Mouse (Mus musculus) cerebellum, adult 2 months (tissue): ENCODE measurements around the gene F2. TPM values are rescaled to one million over a fixed set of nuclear protein-coding genes. Genes with fewer than 3 reads are reported as not detected.

ENCODE experiments used
- DNase-seq, 2 experiments: peaks; one replicate each; pipeline ENCODE4 v3.0.0; 2021
- H3K27ac ChIP-seq: fragments of 200-500 bp; 2 replicates; pipeline ENCODE4 v1.5.1; 2012; ENCODE audit warnings: low read length, control low read depth, inconsistent platforms; ENCODE audit not compliant: insufficient read depth
- H3K27me3 ChIP-seq: fragments of 200-500 bp; 2 replicates; pipeline ENCODE4 v1.6.1; 2012; ENCODE audit warnings: inconsistent platforms, mild to moderate bottlenecking, low read length, moderate library complexity; ENCODE audit not compliant: control insufficient read depth, insufficient read depth
- H3K4me1 ChIP-seq: fragments of 200-500 bp; 2 replicates; pipeline ENCODE4 v1.6.1; 2011; ENCODE audit warnings: low read length; ENCODE audit not compliant: control insufficient read depth, insufficient read depth
- H3K4me3 ChIP-seq: fragments of 200-500 bp; replicated peaks from 2 replicates; pipeline ENCODE3; 2011; ENCODE audit warnings: mild to moderate bottlenecking, low read depth, low read length, control low read depth; ENCODE audit not compliant: insufficient read depth
- CTCF ChIP-seq: fragments of 200-500 bp; IDR thresholded peaks from 2 replicates; pipeline ENCODE4 v1.5.1; 2011; ENCODE audit warnings: low read depth, mild to moderate bottlenecking, control low read depth, low read length, moderate library complexity, borderline replicate concordance; ENCODE audit not compliant: insufficient read depth
- POLR2A ChIP-seq: fragments of 200-500 bp; IDR thresholded peaks from 2 replicates; pipeline ENCODE4 v1.6.1; 2011; ENCODE audit warnings: low read length, control low read depth, borderline replicate concordance; ENCODE audit not compliant: insufficient read depth
- WGBS: fragments of 180-500 bp; shearing (Covaris S2); methylation state at CpG from one replicate; pipeline ENCODE4 v1.1.7; 2018; 5-methylcytosine and 5-hydroxymethylcytosine counted together
- polyA plus RNA-seq: library from polyadenylated mRNA; depleted of rRNA; stranded (reverse); fragments of >200 nt; gene quantifications from 2 replicates; pipeline ENCODE4 v1.2.3, GENCODE M21; 2012

F2 gene
- polyA plus RNA-seq, 1 experiment: 0.28 TPM

DNA sequence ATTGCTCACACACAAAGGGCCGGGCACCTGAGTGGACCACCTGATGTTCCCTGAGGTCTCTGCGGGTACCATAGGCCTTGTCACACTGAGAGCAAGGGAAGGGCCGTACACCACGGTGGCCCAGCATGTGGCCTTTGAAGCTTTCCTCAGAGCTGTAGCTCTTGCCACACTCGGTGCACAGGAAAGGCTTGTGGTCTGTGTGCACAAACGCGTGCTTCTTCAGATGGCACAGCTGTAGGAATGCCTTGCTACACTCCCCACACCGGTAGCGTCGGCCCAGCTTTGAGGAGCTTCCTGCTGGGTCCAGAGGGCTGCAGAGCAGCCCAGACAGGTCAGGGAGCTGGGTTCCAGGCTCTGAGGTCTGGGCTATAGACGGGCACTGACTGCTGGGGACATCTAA lies 9.6 kb upstream of the F2 start:
- H3K27me3 ChIP-seq: no peaks in the 10 kb centered on the region
- 90% methylated on average over 11 of the region's 11 CpGs for WGBS
- no peak for DNase-seq
- TF ChIP-seq POLR2A (no peak), CTCF (no peak)
- no peak overlapping the region for H3K4me3 ChIP-seq
- H3K27ac ChIP-seq: no peak overlapping the region
- no peaks in the 10 kb centered on the region for H3K4me1 ChIP-seq

DNA sequence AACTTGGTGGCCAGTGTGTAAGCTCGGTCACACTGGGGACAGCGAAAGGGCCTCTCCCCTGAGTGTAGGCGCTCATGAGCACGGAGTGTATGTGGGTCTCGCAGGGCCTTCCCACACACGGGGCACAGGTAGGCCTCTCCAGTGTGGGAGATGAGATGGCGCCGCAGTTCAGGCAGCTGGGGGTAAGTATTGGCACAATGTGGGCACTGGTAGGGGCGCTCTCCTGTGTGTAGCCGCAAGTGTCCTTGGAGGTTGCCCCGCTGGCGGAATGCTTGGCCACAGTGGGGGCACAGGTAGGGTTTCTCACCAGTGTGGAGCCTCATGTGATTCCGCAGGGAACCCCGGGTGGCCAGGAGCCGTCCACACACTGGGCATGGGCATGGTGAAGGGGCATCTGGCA lies 9.1 kb upstream of the F2 start:
- DNase-seq: no peak
- Histone ChIP-seq H3K4me3 (no peak overlapping the region), H3K4me1 (no peaks in the 10 kb centered on the region), H3K27me3 (no peaks in the 10 kb centered on the region), H3K27ac (no peak overlapping the region)
- WGBS: 95% methylated on average over 15 of the region's 15 CpGs
- no peak for TF ChIP-seq CTCF
- TF ChIP-seq POLR2A: no peak

GRCm38 (mm10) chr2:91644021-91644420 lies 7.8 kb upstream of the F2 start:
- DNase-seq: no peak
- H3K27me3 ChIP-seq: no peaks in the 10 kb centered on the region
- no peak overlapping the region for H3K4me3 ChIP-seq
- H3K4me1 ChIP-seq: no peaks in the 10 kb centered on the region
- 95% methylated on average over 11 of the region's 11 CpGs for WGBS
- TF ChIP-seq POLR2A (no peak), CTCF (no peak)
- no peak overlapping the region for H3K27ac ChIP-seq

- Histone ChIP-seq H3K4me3 (no peak overlapping the region), H3K4me1 (no peaks in the 10 kb centered on the region), H3K27ac (no peak overlapping the region), H3K27me3 (no peaks in the 10 kb centered on the region)
- no peak for DNase-seq
- no peak for TF ChIP-seq CTCF
- 88% methylated on average over 2 of the region's 2 CpGs for WGBS
Measured at GRCm38 (mm10) chr2:91642825-91643415, 6.7 kb upstream of the F2 start.

- Histone ChIP-seq H3K4me1 (peaks cover 21% of the 10 kb centered on the region), H3K27me3 (no peaks in the 10 kb centered on the region), H3K27ac (no peak overlapping the region), H3K4me3 (no peak overlapping the region)
- WGBS: 73% methylated on average over 6 of the region's 6 CpGs
- TF ChIP-seq POLR2A (no peak), CTCF (no peak)
- DNase-seq: no peak
Measured at GRCm38 (mm10) chr2:91638931-91639330, 2.7 kb upstream of the F2 start.

DNA sequence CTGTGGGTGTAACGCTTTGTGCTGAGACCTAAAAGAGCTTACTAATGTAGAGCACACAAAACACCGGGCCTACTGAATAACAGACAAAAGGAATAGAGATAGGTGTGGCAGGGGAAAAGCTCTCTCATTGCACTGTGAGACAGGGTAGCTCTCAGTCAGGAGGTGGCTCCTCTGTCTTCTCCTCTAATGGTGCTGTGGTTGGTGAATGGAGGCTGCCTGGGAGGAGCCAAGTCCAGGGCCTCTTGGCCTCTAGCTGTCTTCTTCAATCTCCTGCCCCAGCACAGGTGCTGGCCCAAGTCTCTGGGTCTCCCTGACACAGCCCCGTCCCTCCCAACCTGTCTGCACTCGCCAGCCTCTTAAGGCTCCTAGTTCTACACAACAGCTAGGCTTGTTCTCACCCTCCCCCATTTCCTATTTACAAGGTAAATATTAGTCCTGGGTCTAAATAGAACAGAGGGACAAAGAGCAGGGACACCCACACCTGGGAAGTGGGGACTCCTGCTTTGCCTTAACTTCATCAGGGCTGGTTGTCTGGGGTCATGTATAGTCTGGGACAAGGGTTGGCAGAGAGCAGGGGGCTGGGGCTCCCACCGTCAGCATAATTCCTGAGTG lies 619 bp upstream of the F2 start:
- no peaks in the 10 kb centered on the region for H3K27me3 ChIP-seq
- 87% methylated on average over 5 of the region's 5 CpGs for WGBS
- no peak for DNase-seq
- TF ChIP-seq POLR2A (no peak), CTCF (no peak)
- H3K27ac ChIP-seq: no peak overlapping the region
- H3K4me3 ChIP-seq: no peak overlapping the region
- peaks cover 21% of the 10 kb centered on the region for H3K4me1 ChIP-seq

GRCm38 (mm10) chr2:91635486-91635885 lies 728 bp downstream of the F2 start:
- DNase-seq: no peak
- Histone ChIP-seq H3K27ac (peak overlapping the region; percentile 29), H3K4me1 (peaks cover 21% of the 10 kb centered on the region), H3K27me3 (no peaks in the 10 kb centered on the region), H3K4me3 (no peak overlapping the region)
- 79% methylated on average over 11 of the region's 11 CpGs for WGBS
- TF ChIP-seq CTCF: no peak
- no peak for TF ChIP-seq POLR2A

DNA sequence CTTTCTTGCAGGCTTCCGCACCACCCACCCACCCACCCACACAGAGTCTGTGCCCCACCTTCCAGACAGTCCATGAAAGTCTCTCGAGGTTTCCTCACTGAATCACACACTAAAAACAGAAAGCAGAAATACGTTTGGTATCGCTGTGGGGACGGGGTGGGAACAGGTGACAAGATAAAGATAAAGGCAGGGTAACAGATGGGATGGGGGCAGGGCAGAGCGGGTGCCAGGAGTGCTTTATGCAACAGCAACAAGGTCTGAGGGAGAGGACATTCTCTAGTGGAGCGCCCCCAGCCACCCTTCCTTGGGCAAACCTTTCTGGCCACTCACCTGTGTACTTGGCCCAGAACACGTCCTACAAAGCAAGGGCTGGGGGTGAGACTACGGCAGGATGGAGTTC lies 1.4 kb downstream of the F2 start:
- DNase-seq: peak; percentile 41 to 60
- TF ChIP-seq POLR2A: no peak
- TF ChIP-seq CTCF: no peak
- Histone ChIP-seq H3K4me1 (peaks cover 21% of the 10 kb centered on the region), H3K4me3 (no peak overlapping the region), H3K27ac (peak overlapping the region; percentile 29), H3K27me3 (no peaks in the 10 kb centered on the region)
- WGBS: 23% methylated on average over 9 of the region's 9 CpGs

DNA sequence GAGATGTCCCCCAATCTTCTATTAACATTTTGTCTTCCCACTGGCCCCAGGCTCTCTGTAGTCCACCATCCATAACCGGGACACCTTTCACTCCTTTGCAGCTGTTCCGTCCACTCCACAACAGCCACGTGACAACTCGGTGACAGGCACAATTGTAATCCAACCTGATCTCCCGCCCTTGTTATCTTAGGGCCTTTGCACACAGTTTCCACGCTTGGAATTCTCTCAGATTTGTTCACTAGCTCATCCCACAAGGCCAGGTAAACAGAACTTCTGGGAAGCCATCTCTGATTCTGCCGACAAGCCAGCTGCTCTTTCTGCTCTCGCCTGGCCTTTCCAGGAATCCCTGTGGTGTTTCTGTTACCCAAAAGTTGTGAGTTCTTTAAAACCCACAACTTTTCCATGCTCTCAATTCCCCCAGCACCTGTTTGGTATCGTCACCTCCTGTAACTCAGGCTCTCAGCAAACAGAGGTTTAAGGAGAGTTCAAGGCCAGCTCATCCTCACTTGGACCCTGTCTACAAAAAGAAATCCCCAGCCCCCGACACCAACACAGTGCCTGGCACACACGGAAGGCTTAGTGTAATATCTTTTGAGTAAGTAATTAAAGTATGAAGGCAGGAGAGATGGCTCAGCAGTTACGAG lies 2.8 kb downstream of the F2 start:
- DNase-seq: no peak
- H3K27me3 ChIP-seq: no peaks in the 10 kb centered on the region
- no peak overlapping the region for H3K27ac ChIP-seq
- WGBS: 81% methylated on average over 12 of the region's 12 CpGs
- TF ChIP-seq POLR2A (no peak), CTCF (no peak)
- no peak overlapping the region for H3K4me3 ChIP-seq
- peaks cover 21% of the 10 kb centered on the region for H3K4me1 ChIP-seq
